Mouse (Mus musculus): ENCODE measurements around the gene Homer3.

- TF ChIP-seq CTCF (IDR thresholded peaks at IDR 0.05; ENCODE audit: control insufficient read depth, insufficient read depth, insufficient replicate concordance, low read depth, low read length) (no peak), POLR2A (IDR thresholded peaks at IDR 0.05; ENCODE audit: control insufficient read depth, low read depth, low read length) (no peak)
Measured at GRCm38 (mm10) chr8:70340659-70341058, 58.0 kb downstream of the Homer3 start.
